8 mouse cellular contexts compared by ENCODE assay signal in the genomic region with DNA sequence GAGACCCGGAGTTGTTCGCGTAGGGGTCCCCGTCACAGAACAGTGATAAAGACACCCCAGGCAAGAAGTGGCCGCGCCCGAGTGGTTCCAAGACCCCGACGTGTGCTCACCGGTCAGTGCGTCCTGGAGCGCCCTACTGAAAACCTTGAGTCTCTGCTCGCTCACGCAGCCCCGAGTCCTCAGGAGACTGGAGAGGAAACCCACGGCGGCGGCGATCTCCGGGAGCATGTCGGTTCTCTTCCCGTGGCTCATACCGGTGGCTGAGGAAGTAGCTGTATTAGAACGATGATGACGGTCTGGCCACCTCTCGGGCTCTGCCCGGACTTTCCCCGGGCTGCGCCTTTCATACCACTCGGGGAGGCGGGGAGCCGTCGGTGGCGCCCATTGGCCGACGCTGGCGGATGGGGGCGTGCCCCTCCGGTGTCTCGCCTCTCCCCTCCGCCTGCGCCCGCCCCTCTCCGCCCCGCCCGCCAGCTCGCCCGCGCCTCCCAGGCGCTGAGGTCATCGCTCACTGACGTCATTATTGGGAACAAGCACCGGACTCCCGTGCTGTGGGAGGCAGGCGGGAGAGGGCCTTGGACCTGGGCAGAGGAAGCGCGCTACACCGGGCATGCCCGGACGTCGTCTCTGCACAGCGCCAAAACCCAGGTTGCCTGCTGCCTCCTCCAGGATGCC. TPM values are rescaled to one million over a fixed set of nuclear protein-coding genes. Genes with fewer than 3 reads are reported as not detected.
DNase-seq lines count a peak whose midpoint lies in the region; ATAC-seq and TF ChIP-seq lines count a peak whose summit lies in the region.

Gene Btg2, minus strand, starts transcription at position 319 of the 675 bp plus-strand sequence.

- peak; percentile 70 for ATAC-seq in G1E (ENCODE audit: extremely low read depth, insufficient number of reproducible peaks, low FRiP score, poor library complexity, severe bottlenecking)
- ATAC-seq in forebrain, postnatal 0 days = peak; percentile 96
- ATAC-seq in lung, embryonic 16.5 days (ENCODE audit: low read depth) = peak; percentile 96

- peaks cover 4% of the 10 kb centered on the region for H3K36me3 ChIP-seq in G1E (replicated peaks)
- no peaks in the 10 kb centered on the region for H3K36me3 ChIP-seq in forebrain, postnatal 0 days (ENCODE audit: insufficient read depth)
- H3K36me3 ChIP-seq in lung, embryonic 16.5 days (ENCODE audit: control insufficient read depth, insufficient read depth, low read length) = peaks cover 20% of the 10 kb centered on the region

- under 1% methylated on average over 51 of the region's 62 CpGs for WGBS in forebrain, postnatal 0 days
- under 1% methylated on average over 62 of the region's 62 CpGs for WGBS in lung, embryonic 16.5 days

- no peaks in the 10 kb centered on the region for H3K9me3 ChIP-seq in G1E (replicated peaks)
- no peaks in the 10 kb centered on the region for H3K9me3 ChIP-seq in forebrain, postnatal 0 days (ENCODE audit: low read length)
- no peaks in the 10 kb centered on the region for H3K9me3 ChIP-seq in lung, embryonic 16.5 days (ENCODE audit: control insufficient read depth, low read length)

- peaks cover 71% of the 10 kb centered on the region for H3K4me1 ChIP-seq in G1E (ENCODE audit: insufficient read depth, low read depth, low read length)
- 0 out of 2 replicates have a peak, but pooled peaks cover 3% of the 10 kb centered on the region for H3K4me1 ChIP-seq in forebrain, postnatal 0 days (ENCODE audit: insufficient read depth)
- peaks cover 54% of the 10 kb centered on the region for H3K4me1 ChIP-seq in lung, embryonic 16.5 days (replicated peaks; ENCODE audit: control insufficient read depth, insufficient read depth, low read length)

- H3K27ac ChIP-seq in forebrain, postnatal 0 days (ENCODE audit: low read depth, low read length) = peak within 1 kb of the TSS; percentile 81
- peak within 1 kb of the TSS; percentile 97 for H3K27ac ChIP-seq in lung, embryonic 16.5 days (ENCODE audit: low read length)

- DNase-seq in G1E (ENCODE audit: low spot score) = peak; percentile 99
- peak; percentile 98 for DNase-seq in cerebellum, adult 18-20 months
- peak; percentile 97 for DNase-seq in forebrain, postnatal 0 days
- peak; percentile 99 for DNase-seq in heart, postnatal 4 days
- peak; percentile 83 for DNase-seq in layer of hippocampus, adult 9-10 months (ENCODE audit: low spot score)
- DNase-seq in ovary, postnatal 10 days (ENCODE audit: low spot score) = peak; percentile 93
- DNase-seq in thymus, postnatal 10 days (ENCODE audit: low spot score in 2 of 2) = peak; percentile 96

- peak within 1 kb of the TSS; percentile 82 for H3K9ac ChIP-seq in forebrain, postnatal 0 days
- peak within 1 kb of the TSS; percentile 88 for H3K9ac ChIP-seq in lung, embryonic 16.5 days (ENCODE audit: low read length)

- TF ChIP-seq CTCF in G1E (IDR thresholded peaks at IDR 0.05; ENCODE audit: low read depth, low read length) = no peak
- TF ChIP-seq CTCF in forebrain, postnatal 0 days (IDR thresholded peaks at IDR 0.05; ENCODE audit: low read depth) = no peak; the same call in 1 of the 2 replicates

- H3K4me2 ChIP-seq in forebrain, postnatal 0 days (ENCODE audit: low read depth) = peak within 1 kb of the TSS; percentile 80
- peak within 1 kb of the TSS; percentile 81 for H3K4me2 ChIP-seq in lung, embryonic 16.5 days (ENCODE audit: low read depth, low read length)

- H3K4me3 ChIP-seq in G1E (ENCODE audit: low read depth, low read length) = peak within 1 kb of the TSS; percentile 73
- peak within 1 kb of the TSS; percentile 88 for H3K4me3 ChIP-seq in forebrain, postnatal 0 days (ENCODE audit: low read depth, low read length)
- peak within 1 kb of the TSS; percentile 80 for H3K4me3 ChIP-seq in lung, embryonic 16.5 days (ENCODE audit: low read length)

- H3K27me3 ChIP-seq in G1E (ENCODE audit: insufficient read depth, low read length) = peaks cover 88% of the 10 kb centered on the region
- H3K27me3 ChIP-seq in forebrain, postnatal 0 days (ENCODE audit: insufficient read depth, low read length) = no peaks in the 10 kb centered on the region
- no peaks in the 10 kb centered on the region for H3K27me3 ChIP-seq in lung, embryonic 16.5 days (ENCODE audit: control insufficient read depth, insufficient read depth, low read depth, low read length)

RNA-seq across cellular contexts. Expression of gene Btg2, which starts in this region (rescaled TPM):
- total RNA-seq in G1E (2014; fragmentation: Nextera tagmentation) = 14.3 and 25.7 TPM in 2 replicates
- total RNA-seq in G1E (2017) = 12.3 and 13.5 TPM in 2 replicates
- 2.3 and 4.6 TPM in 2 replicates for polyA plus RNA-seq in G1E (2012)
- total RNA-seq in forebrain, postnatal 0 days (2014; rRNA removed) = 9.2 and 11.9 TPM in 2 replicates
- 10.1 and 12.0 TPM in 2 replicates for polyA plus RNA-seq in forebrain, postnatal 0 days (2015; fragmentation: Nextera tagmentation; extraction: Ambion mirVana)
- 10 to 100 TPM; 27.5 to 36.2 TPM for total RNA-seq in heart, postnatal 4 days (2021)
- 130 and 135 TPM in 2 replicates for polyA plus RNA-seq in lung, embryonic 16.5 days (2015; fragmentation: Nextera tagmentation; extraction: Ambion mirVana)

Comparison
In these comparisons a context has a peak if more than half of its experiments do, and no peak if none do; other contexts are left out.
1. Peak in every context shown above with its lines: DNase-seq, ATAC-seq, H3K4me3 ChIP-seq and H3K27ac ChIP-seq.
2. RNA of gene Btg2 (polyA plus RNA-seq): 130 to 135 TPM in lung, embryonic 16.5 days; 10.1 to 12.0 TPM in forebrain, postnatal 0 days and 2.3 to 4.6 TPM in G1E; every median in the first group is over 10 times any median in the second.